Mouse (Mus musculus): ENCODE results near the gene Zc2hc1c.
"Not testable (repeated sequence)": the region's sequence is repeated elsewhere in the genome, so short reads cannot be mapped to it uniquely, and the experiment has no call there.

The Zc2hc1c gene

GRCm38 (mm10) chr12:85288486-85289156 is at the start of gene Zc2hc1c:
TSS of gene Zc2hc1c (plus strand) at chr12:85288591.
- DNase-seq (ENCODE audit: low read depth, low spot score): peak; percentile 96

GRCm38 (mm10) chr12:85252083-85252482 is 36.3 kb upstream of the Zc2hc1c start:
- DNase-seq (ENCODE audit: low read depth, low spot score): no peak

- DNase-seq (ENCODE audit: low read depth, low spot score): no peak
Observed at GRCm38 (mm10) chr12:85256074-85256751, 32.2 kb upstream of the Zc2hc1c start.

GRCm38 (mm10) chr12:85257008-85257639 is 31.3 kb upstream of the Zc2hc1c start:
- DNase-seq (ENCODE audit: low read depth, low spot score): no peak

- DNase-seq (ENCODE audit: low read depth, low spot score): no peak
Observed at GRCm38 (mm10) chr12:85262489-85262888, 25.9 kb upstream of the Zc2hc1c start.

- no peak for DNase-seq (ENCODE audit: low read depth, low spot score)
Observed at GRCm38 (mm10) chr12:85263190-85263589, 25.2 kb upstream of the Zc2hc1c start.

- DNase-seq (ENCODE audit: low read depth, low spot score): no peak
Observed at GRCm38 (mm10) chr12:85264531-85264930, 23.9 kb upstream of the Zc2hc1c start.

GRCm38 (mm10) chr12:85264940-85265339 is 23.5 kb upstream of the Zc2hc1c start:
- no peak for DNase-seq (ENCODE audit: low read depth, low spot score)

GRCm38 (mm10) chr12:85266248-85266647 is 22.1 kb upstream of the Zc2hc1c start:
- no peak for DNase-seq (ENCODE audit: low read depth, low spot score)

GRCm38 (mm10) chr12:85269821-85270220 is 18.6 kb upstream of the Zc2hc1c start:
- peak; percentile 60 for DNase-seq (ENCODE audit: low read depth, low spot score)

GRCm38 (mm10) chr12:85270319-85270718 is 18.1 kb upstream of the Zc2hc1c start, which contains the start of gene Mlh3:
TSS of gene Mlh3 (minus strand) at chr12:85270599.
- peak; percentile 95 for DNase-seq (ENCODE audit: low read depth, low spot score)

- DNase-seq (ENCODE audit: low read depth, low spot score): peak; percentile 86
Observed at GRCm38 (mm10) chr12:85271132-85271842, 17.1 kb upstream of the Zc2hc1c start.

- DNase-seq (ENCODE audit: low read depth, low spot score): peak; percentile 93
Observed at GRCm38 (mm10) chr12:85271843-85272206, 16.6 kb upstream of the Zc2hc1c start.

- peak; percentile 25 for DNase-seq (ENCODE audit: low read depth, low spot score)
Observed at GRCm38 (mm10) chr12:85273508-85273907, 14.9 kb upstream of the Zc2hc1c start.

- DNase-seq (ENCODE audit: low read depth, low spot score): no peak
Observed at GRCm38 (mm10) chr12:85276273-85276672, 12.1 kb upstream of the Zc2hc1c start.

GRCm38 (mm10) chr12:85278919-85279318 is 9.5 kb upstream of the Zc2hc1c start:
- peak; percentile 23 for DNase-seq (ENCODE audit: low read depth, low spot score)

GRCm38 (mm10) chr12:85279396-85280080 is 8.9 kb upstream of the Zc2hc1c start:
- DNase-seq (ENCODE audit: low read depth, low spot score): peak; percentile 23

- DNase-seq (ENCODE audit: low read depth, low spot score): peak; percentile 97
Observed at GRCm38 (mm10) chr12:85280105-85280844, 8.1 kb upstream of the Zc2hc1c start.

GRCm38 (mm10) chr12:85280845-85281651 is 7.3 kb upstream of the Zc2hc1c start:
- no peak for DNase-seq (ENCODE audit: low read depth, low spot score)

GRCm38 (mm10) chr12:85281756-85282155 is 6.6 kb upstream of the Zc2hc1c start:
- DNase-seq (ENCODE audit: low read depth, low spot score): not testable (repeated sequence)
